Mouse (Mus musculus) megakaryocyte, embryonic 14.5 days (primary cell): ENCODE results near the gene 1700001L19Rik.

Experiments used
- FLI1 ChIP-seq: IDR thresholded peaks from 2 replicates; pipeline ENCODE4 v1.6.1; 2012; ENCODE audit warnings: low read length, inconsistent platforms, mixed read lengths
- GATA1 ChIP-seq: IDR thresholded peaks from 3 replicates; pipeline ENCODE4 v1.6.1; 2012; ENCODE audit warnings: mixed read lengths, low read length, inconsistent platforms, borderline replicate concordance

DNA sequence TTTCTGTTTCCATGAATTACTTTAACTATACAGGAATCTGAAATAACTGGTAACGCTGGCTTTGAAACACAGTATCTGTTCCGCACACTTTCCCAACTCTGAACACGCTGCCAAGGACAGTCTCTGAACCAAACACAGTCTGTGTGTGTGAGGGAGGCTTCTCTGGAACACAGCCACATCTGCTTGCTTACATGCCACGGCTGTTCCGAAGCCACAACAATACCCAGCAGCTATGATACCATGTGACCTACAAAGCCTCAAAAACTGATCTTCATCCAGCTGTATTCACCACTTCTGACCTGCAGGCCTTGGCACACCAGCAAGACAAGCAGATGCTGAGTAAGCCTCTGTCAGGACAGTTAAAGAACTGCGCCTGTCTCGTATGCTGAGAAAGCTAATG is 19.3 kb upstream of the 1700001L19Rik start:
- TF ChIP-seq GATA1 = no peak
- TF ChIP-seq FLI1 = no peak
